Mouse (Mus musculus) bone marrow macrophage, adult 2 months (primary cell): ENCODE measurements around the gene Ssbp3.

Experiments used
- CTCF ChIP-seq: IDR thresholded peaks from 2 replicates; pipeline ENCODE4 v1.5.1; 2012; ENCODE audit warnings: low read depth, mild to moderate bottlenecking, low read length, moderate library complexity
- POLR2A ChIP-seq: IDR thresholded peaks from 2 replicates; pipeline ENCODE4 v1.6.1; 2012; ENCODE audit warnings: mild to moderate bottlenecking, low read depth, low read length, borderline replicate concordance

- TF ChIP-seq POLR2A (no peak), CTCF (no peak)
Observed at GRCm38 (mm10) chr4:107006807-107007206, 96.3 kb downstream of the Ssbp3 start.
